Mouse (Mus musculus) ovary, adult 2 months (tissue): ENCODE measurements around the gene Tph1. TPM values are rescaled to one million over a fixed set of nuclear protein-coding genes. Genes with fewer than 3 reads are reported as not detected.

Source experiments
- polyA plus RNA-seq: library from polyadenylated mRNA; depleted of rRNA; stranded (reverse); fragments of >200 nt; gene quantifications from 2 replicates; pipeline ENCODE4 v1.2.3, GENCODE M21; 2012; rRNA removed

The Tph1 gene
- not detected in 2 replicates for polyA plus RNA-seq

GRCm38 (mm10) chr7:46672160-46672672 lies at the start of gene Tph1:
TSS of gene Tph1 (minus strand) at chr7:46672537.

GRCm38 (mm10) chr7:46715600-46715999 lies 43.3 kb upstream of the Tph1 start, which contains the start of gene Saa3:
TSS of gene Saa3 (minus strand) at chr7:46715700.

DNA sequence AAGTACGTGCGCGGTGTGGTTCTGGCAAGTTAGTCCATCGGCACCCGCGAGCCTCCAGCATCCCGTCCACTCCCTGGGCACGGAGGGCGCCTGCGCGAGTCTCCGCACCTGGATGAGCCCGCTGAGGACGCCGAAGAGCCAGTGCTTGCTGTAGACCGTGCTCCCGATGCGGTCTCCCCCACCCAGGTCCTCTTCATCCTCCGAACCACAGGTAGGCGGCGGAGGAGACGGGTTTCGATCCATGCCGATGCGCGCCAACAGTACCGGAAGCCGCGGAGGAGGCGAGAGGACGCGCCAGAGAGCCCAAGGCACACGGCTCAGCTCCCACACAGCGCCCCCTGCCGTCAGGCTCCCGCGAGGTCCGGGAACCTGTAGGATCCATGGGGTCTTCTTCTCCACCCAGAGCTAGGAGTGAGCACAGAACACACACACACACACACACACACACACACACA lies 38.1 kb upstream of the Tph1 start, which contains the start of gene Saal1:
TSS of gene Saal1 (minus strand) at position 291 of the 455 bp plus-strand sequence.

GRCm38 (mm10) chr7:46639692-46640031 lies 32.7 kb downstream of the Tph1 start, which contains the start of gene Sergef:
TSS of gene Sergef (minus strand) at chr7:46639807.

Other genes with a start within 250 kb of the Tph1 start
- gene Sergef, start 32.7 kb downstream of the Tph1 start, polyA plus RNA-seq, result 16.2 and 17.2 TPM in 2 replicates
- gene Saal1, start 38.1 kb upstream of the Tph1 start, polyA plus RNA-seq, result 10.4 and 11.7 TPM in 2 replicates
- 0.73 and 1.8 TPM in 2 replicates for gene Saa3, start 43.2 kb upstream of the Tph1 start, polyA plus RNA-seq
- gene Saa4, start 60.1 kb upstream of the Tph1 start, polyA plus RNA-seq, result 0.12 TPM in 1 of 2 replicates, not detected in the other
- gene Saa1, start 70.4 kb upstream of the Tph1 start, polyA plus RNA-seq, result not detected in 2 replicates
- 0.75 and 1.9 TPM in 2 replicates for gene Saa2, start 79.3 kb upstream of the Tph1 start, polyA plus RNA-seq
- gene Hps5, start 123.5 kb upstream of the Tph1 start, polyA plus RNA-seq, result 14.9 and 15.9 TPM in 2 replicates
- gene Gtf2h1, start 123.6 kb upstream of the Tph1 start, polyA plus RNA-seq, result 7.0 and 8.1 TPM in 2 replicates
- 389 and 492 TPM in 2 replicates for gene Ldha, start 168.9 kb upstream of the Tph1 start, polyA plus RNA-seq
- 0.15 and 0.36 TPM in 2 replicates for gene Ldhc, start 188.7 kb upstream of the Tph1 start, polyA plus RNA-seq
- gene Tsg101, start 247.4 kb upstream of the Tph1 start, polyA plus RNA-seq, result 62.7 and 104 TPM in 2 replicates